Mouse (Mus musculus) liver, embryonic 11.5 days (tissue): ENCODE data around the gene Mpped1. TPM values are rescaled to one million over a fixed set of nuclear protein-coding genes. Genes with fewer than 3 reads are reported as not detected.

Experiments used
- ATAC-seq: fragments of 200-750 bp; cut with Nextera tagmentation; replicated peaks from 2 replicates; pipeline ENCODE4 v1.8.0; 2017; ENCODE audit warnings: moderate number of reproducible peaks, mild to moderate bottlenecking, moderate TSS enrichment, moderate library complexity; ENCODE audit not compliant: low FRiP score
- DNase-seq: peaks from one replicate; pipeline ENCODE4 v3.0.0-alpha.2; 2017; ENCODE audit warnings: low spot score
- H3K27ac ChIP-seq: fragments of 300-500 bp; sonication (generic); 2 replicates; pipeline ENCODE4 v1.5.1; 2014; ENCODE audit warnings: mild to moderate bottlenecking, low read depth, low read length, control low read depth
- H3K27me3 ChIP-seq: fragments of 300-500 bp; sonication (generic); replicated peaks from 2 replicates; pipeline ENCODE4 v1.6.1; 2014; ENCODE audit warnings: low read length, mixed read lengths; ENCODE audit not compliant: control insufficient read depth, insufficient read depth
- H3K36me3 ChIP-seq: fragments of 300-500 bp; sonication (generic); 2 replicates; pipeline ENCODE4 v1.6.1; 2014; ENCODE audit warnings: mild to moderate bottlenecking, low read length, moderate library complexity, mixed read lengths; ENCODE audit not compliant: control insufficient read depth, insufficient read depth
- H3K4me1 ChIP-seq: fragments of 300-500 bp; sonication (generic); replicated peaks from 2 replicates; pipeline ENCODE4 v1.6.1; 2014; ENCODE audit warnings: low read length, mixed read lengths; ENCODE audit not compliant: control insufficient read depth, insufficient read depth
- H3K4me2 ChIP-seq: fragments of 300-500 bp; sonication (generic); 2 replicates; pipeline ENCODE4 v1.6.1; 2014; ENCODE audit warnings: mild to moderate bottlenecking, control low read depth, moderate library complexity
- H3K4me3 ChIP-seq: fragments of 300-500 bp; sonication (generic); 2 replicates; pipeline ENCODE4 v1.5.1; 2014; ENCODE audit warnings: low read depth, low read length, control low read depth
- H3K9ac ChIP-seq: fragments of 300-500 bp; sonication (generic); 2 replicates; pipeline ENCODE4 v1.6.1; 2014; ENCODE audit warnings: low read depth, low read length, control low read depth
- H3K9me3 ChIP-seq: fragments of 300-500 bp; sonication (generic); 2 replicates; pipeline ENCODE4 v1.6.1; 2016; ENCODE audit warnings: low read length, inconsistent platforms, mixed read lengths; ENCODE audit not compliant: control insufficient read depth
- WGBS: fragments of 180-500 bp; shearing (Covaris S2); extraction: QIAGEN DNeasy Blood & Tissue Kit; methylation state at CpG from one replicate; pipeline ENCODE4 v1.1.7; 2014; 5-methylcytosine and 5-hydroxymethylcytosine counted together
- polyA plus RNA-seq: library from polyadenylated mRNA; unstranded; fragments of >200 nt; fragmentation: Nextera tagmentation; extraction: Ambion mirVana; gene quantifications from 2 replicates; pipeline ENCODE4 v1.2.1, GENCODE M21; 2014

The Mpped1 gene
- polyA plus RNA-seq, 1 experiment from 2014 or later, result 0.18 TPM

DNA sequence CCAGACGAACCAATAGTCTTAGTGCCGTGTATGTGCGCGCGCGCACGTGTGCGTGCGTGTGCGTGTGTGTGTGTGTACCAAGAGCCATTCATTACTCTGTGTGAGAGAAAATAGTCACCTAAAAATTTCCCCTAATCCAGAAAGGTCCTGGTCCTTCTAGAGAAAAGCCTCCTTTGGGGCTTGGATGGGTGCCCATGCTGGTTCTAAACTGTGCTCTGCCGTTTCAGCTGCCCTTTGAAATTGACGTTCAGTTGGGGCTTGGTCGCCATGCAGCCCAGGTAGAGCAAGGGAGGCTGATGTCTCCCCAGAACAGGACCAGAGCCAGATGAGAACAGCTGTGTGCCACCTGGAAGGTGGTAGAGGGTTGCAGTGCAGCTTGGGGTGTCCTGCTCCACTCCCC lies 17.8 kb upstream of the Mpped1 start:
- H3K4me3 ChIP-seq, result no peak overlapping the region
- no peaks in the 10 kb centered on the region for H3K27me3 ChIP-seq
- 85% methylated on average over 13 of the region's 13 CpGs for WGBS
- no peak for DNase-seq
- ATAC-seq, result no peak
- no peak overlapping the region for H3K4me2 ChIP-seq
- no peaks in the 10 kb centered on the region for H3K4me1 ChIP-seq
- H3K36me3 ChIP-seq, result no peaks in the 10 kb centered on the region
- no peak overlapping the region for H3K27ac ChIP-seq
- H3K9me3 ChIP-seq, result no peaks in the 10 kb centered on the region
- H3K9ac ChIP-seq, result no peak overlapping the region

DNA sequence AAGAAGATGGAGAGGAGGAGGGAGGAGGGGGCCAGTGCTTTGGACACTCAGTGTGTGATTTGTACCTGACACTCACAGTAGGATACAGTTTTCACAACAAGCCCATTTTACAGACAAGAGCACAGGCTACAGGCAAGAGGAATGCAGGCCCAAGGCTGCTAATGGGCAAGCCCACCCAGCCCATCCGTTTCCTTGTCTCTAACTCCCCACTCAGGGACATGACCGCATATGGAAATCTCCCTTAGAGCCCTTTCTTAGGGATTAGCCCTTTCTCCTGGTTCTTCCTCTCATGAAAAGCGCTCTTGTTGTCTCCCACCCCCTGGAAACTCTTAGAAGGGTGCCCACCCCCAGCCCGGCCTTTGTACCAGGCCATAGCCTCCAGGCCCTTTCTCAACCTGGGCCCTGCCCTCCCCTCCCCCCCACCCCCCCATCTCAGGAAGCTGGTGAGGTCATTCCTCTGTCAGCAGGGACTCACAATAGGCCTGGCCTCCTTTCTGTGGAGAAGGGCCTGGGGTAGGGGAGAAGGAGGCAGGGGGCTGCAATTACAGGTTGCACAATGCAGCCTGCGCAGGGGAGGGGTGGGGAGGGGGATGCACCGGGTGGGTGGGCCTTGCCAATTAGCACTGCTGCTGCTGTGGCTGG lies 13.8 kb upstream of the Mpped1 start:
- WGBS, result 30% methylated on average over 6 of the region's 6 CpGs
- no peak overlapping the region for H3K4me2 ChIP-seq
- ATAC-seq, result no peak

DNA sequence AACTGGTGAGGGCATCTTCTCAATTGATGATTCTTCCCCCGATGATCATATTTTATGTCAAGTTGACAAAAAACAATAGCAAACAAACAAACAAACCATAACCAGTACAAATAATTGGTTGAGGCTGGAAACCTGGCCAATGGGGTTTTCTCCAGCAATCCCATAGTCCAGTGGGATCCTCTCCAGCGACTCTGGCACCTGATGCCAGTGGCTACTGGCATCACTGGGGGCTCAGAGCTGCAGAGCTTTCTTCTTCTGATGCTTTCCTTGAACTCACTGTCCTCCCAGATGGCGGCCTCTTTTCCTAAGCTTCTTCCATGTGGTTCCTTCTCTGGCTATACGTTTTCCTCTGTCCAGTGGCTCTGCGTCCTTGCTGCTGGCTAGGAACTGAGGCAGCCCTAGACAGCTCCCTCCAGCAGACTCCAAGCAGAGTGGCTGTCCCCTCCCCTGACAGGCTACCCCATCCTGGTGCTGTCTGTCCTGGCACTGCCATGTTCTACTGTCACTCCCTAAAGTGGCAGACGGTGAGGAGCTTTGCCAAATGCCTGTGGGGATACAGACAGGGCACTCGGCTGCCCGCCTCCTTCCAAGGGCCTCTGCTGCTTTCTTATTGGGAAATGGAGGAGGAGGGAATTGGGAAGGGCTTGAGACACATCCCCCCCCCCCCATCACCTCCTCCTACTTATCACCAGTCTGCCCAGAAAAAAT lies 7.8 kb upstream of the Mpped1 start:
- ATAC-seq (no peak), DNase-seq (no peak)
- Histone ChIP-seq H3K9me3 (no peaks in the 10 kb centered on the region), H3K4me3 (no peak overlapping the region), H3K27me3 (no peaks in the 10 kb centered on the region; the same call in 1 of the 2 replicates), H3K36me3 (no peaks in the 10 kb centered on the region), H3K4me2 (no peak overlapping the region), H3K9ac (no peak overlapping the region), H3K27ac (no peak overlapping the region), H3K4me1 (no peaks in the 10 kb centered on the region)
- WGBS, result 67% methylated on average over 8 of the region's 8 CpGs

More for the DNA sequence above, 13.8 kb upstream of the Mpped1 start:
- no peak overlapping the region for H3K4me3 ChIP-seq
- no peaks in the 10 kb centered on the region for H3K36me3 ChIP-seq
- H3K9me3 ChIP-seq, result no peaks in the 10 kb centered on the region
- no peaks in the 10 kb centered on the region for H3K4me1 ChIP-seq
- H3K9ac ChIP-seq, result no peak overlapping the region
- H3K27ac ChIP-seq, result no peak overlapping the region
- no peaks in the 10 kb centered on the region for H3K27me3 ChIP-seq
- DNase-seq, result no peak

DNA sequence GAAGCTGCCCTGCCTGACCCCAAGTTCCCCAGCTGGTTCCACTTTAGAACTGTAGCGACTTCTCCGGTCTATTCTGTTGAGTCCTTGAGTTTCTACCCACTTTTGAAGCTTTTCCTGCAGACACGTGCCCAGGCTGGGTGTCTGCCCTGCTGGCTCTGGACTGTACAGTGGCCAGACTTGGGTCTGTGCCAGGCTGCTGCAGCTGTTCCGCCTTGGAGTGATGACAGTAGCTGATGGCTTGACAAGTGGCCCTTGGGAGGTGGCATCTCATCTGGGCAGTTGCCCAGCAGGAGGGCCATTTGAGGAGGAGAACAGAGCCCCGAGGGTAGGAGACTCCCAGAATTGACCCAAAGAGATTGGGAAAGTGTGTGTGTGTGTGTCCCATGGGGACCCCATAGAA lies 6.8 kb upstream of the Mpped1 start:
- no peaks in the 10 kb centered on the region for H3K9me3 ChIP-seq
- no peak overlapping the region for H3K9ac ChIP-seq
- no peak for ATAC-seq
- H3K36me3 ChIP-seq, result no peaks in the 10 kb centered on the region
- H3K27me3 ChIP-seq, result peaks cover 7% of the 10 kb centered on the region
- 61% methylated on average over 5 of the region's 5 CpGs for WGBS
- H3K4me2 ChIP-seq, result no peak overlapping the region
- H3K27ac ChIP-seq, result no peak overlapping the region
- no peaks in the 10 kb centered on the region for H3K4me1 ChIP-seq
- no peak overlapping the region for H3K4me3 ChIP-seq
- DNase-seq, result no peak

DNA sequence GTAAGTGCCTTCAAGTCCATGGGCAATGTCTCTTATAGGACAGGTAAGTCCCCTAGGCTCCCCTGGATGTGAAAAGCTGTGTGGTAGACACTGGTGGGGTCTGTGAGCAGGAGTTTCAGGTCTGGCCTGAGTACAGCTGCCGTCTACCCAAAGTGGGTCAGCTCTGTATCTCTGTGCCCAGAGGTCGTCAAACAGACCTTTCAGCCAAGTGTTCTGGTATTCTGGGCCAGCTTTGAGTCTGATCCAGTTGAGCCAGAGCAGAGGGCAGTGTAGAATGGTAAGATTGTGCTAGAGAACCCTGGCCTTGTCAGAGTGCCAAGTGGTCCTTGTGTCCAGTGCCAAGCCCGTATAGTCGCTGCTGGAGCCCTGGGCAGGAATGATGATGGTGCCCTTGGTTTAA lies 6.3 kb upstream of the Mpped1 start:
- Histone ChIP-seq H3K27ac (no peak overlapping the region), H3K36me3 (no peaks in the 10 kb centered on the region), H3K4me3 (no peak overlapping the region), H3K9me3 (no peaks in the 10 kb centered on the region), H3K9ac (no peak overlapping the region), H3K4me1 (no peaks in the 10 kb centered on the region), H3K4me2 (no peak overlapping the region), H3K27me3 (peaks cover 12% of the 10 kb centered on the region)
- 82% methylated on average over 4 of the region's 4 CpGs for WGBS
- no peak for DNase-seq
- ATAC-seq, result no peak

DNA sequence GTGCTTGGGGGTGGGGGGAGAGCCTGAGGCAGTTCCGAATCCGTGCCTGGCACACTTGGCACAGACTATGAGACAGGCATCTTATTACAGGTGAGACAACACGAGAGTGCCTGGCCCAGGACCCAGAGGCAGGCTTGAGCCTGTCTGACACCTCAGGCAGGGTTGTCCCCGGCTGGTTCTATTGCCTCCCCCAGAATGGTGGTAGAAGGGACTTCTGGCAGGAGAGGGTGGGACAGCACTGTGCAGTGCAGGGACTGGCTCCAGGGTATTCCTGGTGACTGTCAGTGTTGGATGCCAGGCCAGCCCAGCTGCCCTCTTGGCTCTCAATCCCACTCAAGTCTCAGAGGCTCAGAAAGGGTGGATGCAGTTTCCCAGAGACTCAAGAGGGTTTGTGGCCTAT lies 4.3 kb upstream of the Mpped1 start:
- Histone ChIP-seq H3K9ac (no peak overlapping the region), H3K27me3 (peaks cover 32% of the 10 kb centered on the region), H3K4me3 (no peak overlapping the region), H3K36me3 (no peaks in the 10 kb centered on the region), H3K9me3 (no peaks in the 10 kb centered on the region), H3K27ac (no peak overlapping the region), H3K4me1 (no peaks in the 10 kb centered on the region), H3K4me2 (no peak overlapping the region)
- no peak for ATAC-seq
- WGBS, result 54% methylated on average over 4 of the region's 4 CpGs
- no peak for DNase-seq

DNA sequence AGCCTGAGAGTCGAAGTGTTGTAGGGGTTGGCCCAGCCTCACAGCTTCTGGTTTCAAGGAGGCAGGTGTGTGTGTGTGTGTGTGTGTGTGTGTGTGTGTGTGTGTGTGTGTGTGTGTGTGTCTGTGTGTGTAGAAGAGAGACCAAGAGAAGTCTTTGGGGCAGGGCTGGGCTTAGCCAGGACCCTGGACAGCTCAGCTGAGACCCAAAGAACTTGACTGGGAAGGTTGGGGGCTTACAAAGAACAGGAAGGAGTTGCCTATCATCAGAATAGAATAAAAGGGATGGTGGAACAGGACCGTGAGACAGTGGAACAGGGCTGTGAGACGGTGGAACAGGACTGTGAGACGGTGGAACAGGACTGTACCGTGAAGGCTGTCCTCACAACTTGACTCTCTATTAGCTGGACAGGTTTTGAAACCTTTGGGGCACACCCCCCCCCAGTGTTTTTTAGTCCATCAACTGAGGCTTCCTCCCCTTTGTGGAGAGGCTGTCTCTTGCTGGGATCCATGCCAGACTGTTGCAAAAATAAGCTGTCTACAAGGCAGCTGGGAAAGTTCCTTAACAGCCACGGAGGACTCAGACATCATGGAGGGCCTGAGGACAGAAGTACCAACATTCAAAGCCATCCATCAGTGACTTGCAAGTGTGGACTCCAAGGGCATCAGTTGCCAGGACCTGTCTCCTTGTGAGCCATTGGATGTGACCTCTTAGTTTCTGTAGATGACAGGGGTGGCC lies 2.8 kb upstream of the Mpped1 start:
- Histone ChIP-seq H3K9me3 (no peaks in the 10 kb centered on the region), H3K36me3 (no peaks in the 10 kb centered on the region), H3K9ac (no peak overlapping the region), H3K27me3 (peaks cover 46% of the 10 kb centered on the region), H3K4me3 (no peak overlapping the region), H3K4me2 (no peak overlapping the region), H3K4me1 (no peaks in the 10 kb centered on the region), H3K27ac (no peak overlapping the region)
- DNase-seq (no peak), ATAC-seq (no peak)
- WGBS, result 66% methylated on average over 6 of the region's 6 CpGs

DNA sequence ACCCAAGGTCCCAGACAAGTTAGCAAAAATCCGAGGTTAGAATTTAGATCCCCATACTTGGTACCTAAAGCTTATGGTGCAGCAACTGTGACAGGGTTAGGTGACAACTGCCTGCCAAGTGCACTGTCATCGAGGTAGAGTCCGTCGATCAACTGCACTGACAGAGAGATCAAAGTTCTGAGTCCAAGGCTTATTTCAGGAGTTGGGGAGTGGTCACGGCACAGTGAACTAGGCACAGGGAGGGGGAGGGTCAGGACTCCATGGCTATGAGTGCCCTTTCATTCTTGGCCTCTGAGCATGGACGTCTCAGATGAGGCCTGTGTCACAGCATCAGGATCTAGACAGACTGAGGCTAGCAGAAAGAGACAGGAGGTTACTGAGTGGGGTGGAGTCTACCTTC lies 1.8 kb upstream of the Mpped1 start:
- Histone ChIP-seq H3K9ac (no peak overlapping the region), H3K27ac (no peak overlapping the region), H3K27me3 (peaks cover 53% of the 10 kb centered on the region), H3K36me3 (no peaks in the 10 kb centered on the region), H3K4me1 (no peaks in the 10 kb centered on the region), H3K9me3 (no peaks in the 10 kb centered on the region), H3K4me2 (no peak overlapping the region), H3K4me3 (no peak overlapping the region)
- no peak for ATAC-seq
- WGBS, result 57% methylated on average over 6 of the region's 6 CpGs
- DNase-seq, result no peak
